Mouse (Mus musculus): Measurements from ENCODE around the gene Exoc1.

- TF ChIP-seq POLR2A (IDR thresholded peaks at IDR 0.05; ENCODE audit: extremely low read depth, insufficient read depth, low read length): no peak
- TF ChIP-seq CTCF (IDR thresholded peaks at IDR 0.05; ENCODE audit: low read depth, low read length): no peak
Observed at GRCm38 (mm10) chr5:76618750-76619149, 89.6 kb downstream of the Exoc1 start.
